Mouse (Mus musculus): Measurements from ENCODE around the gene Mylk3. TPM values are rescaled to one million over a fixed set of nuclear protein-coding genes. Genes with fewer than 3 reads are reported as not detected.

Mylk3 gene
- polyA plus RNA-seq, 2 experiments: 42.1 to 48.7 TPM

DNA sequence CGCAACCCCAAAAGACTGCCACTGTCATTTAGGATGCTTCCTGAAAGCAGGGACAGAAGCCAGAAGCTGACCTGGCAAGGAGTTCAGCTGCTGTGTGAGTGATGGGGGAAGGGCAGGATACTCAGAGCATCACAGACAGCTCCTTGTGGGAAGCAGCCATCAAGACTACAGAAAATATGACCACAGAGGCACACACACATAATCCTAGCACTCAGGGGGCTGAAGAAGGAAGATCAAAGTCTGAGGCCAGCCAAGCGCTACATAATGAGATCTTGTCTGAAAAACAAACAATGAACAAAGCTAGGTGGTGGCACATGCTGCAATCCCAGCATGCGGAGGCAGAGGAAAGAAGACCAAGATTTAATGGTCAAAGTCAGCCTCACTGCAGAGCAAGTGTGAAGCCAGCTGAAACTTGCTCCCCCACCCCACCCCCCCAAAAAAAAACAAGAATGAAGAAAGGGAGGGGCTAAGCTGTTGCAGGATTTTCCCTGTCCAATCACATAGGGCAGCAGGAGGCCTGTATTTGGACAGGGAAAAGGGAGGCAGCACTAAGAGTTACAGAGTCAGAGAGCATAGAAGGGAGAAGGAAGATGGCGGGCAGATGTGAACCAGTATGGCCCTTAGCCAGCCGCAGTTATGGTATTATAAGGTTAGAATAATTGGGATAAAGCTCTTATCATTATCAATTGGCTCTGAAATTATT is 46.1 kb downstream of the Mylk3 start:
- no peak for TF ChIP-seq CTCF (IDR thresholded peaks at IDR 0.05; ENCODE audit: low read depth)
- no peak for TF ChIP-seq EP300 (IDR thresholded peaks at IDR 0.05; ENCODE audit: low read depth)
- no peak overlapping the region for H3K9ac ChIP-seq (replicated peaks)
- no peak overlapping the region for H3K4me2 ChIP-seq (ENCODE audit: low read depth)
- WGBS (ENCODE audit: insufficient replicate concordance): 85% methylated on average over 5 of the region's 5 CpGs
- DNase-seq (ENCODE audit: low read depth in 3 of 3, low spot score in 3 of 3) (no peak), ATAC-seq (ENCODE audit: insufficient read depth) (no peak)
- H3K4me1 ChIP-seq (replicated peaks; ENCODE audit: control insufficient read depth in 2 of 2, insufficient read depth in 2 of 2, low read length in 1 of 2): peaks cover 7 to 14% of the 10 kb centered on the region in 2 experiments
- H3K9me3 ChIP-seq (ENCODE audit: control insufficient read depth, low read length): no peaks in the 10 kb centered on the region
- H3K36me3 ChIP-seq (replicated peaks; ENCODE audit: control insufficient read depth, insufficient read depth, low read depth): peaks cover 20% of the 10 kb centered on the region
- H3K4me3 ChIP-seq (ENCODE audit: insufficient read depth in 1 of 2, low read depth in 2 of 2, low read length in 2 of 2): no peak overlapping the region
- H3K27ac ChIP-seq: no peak overlapping the region
- no peaks in the 10 kb centered on the region for H3K27me3 ChIP-seq (ENCODE audit: control insufficient read depth, insufficient read depth, low read length)

DNA sequence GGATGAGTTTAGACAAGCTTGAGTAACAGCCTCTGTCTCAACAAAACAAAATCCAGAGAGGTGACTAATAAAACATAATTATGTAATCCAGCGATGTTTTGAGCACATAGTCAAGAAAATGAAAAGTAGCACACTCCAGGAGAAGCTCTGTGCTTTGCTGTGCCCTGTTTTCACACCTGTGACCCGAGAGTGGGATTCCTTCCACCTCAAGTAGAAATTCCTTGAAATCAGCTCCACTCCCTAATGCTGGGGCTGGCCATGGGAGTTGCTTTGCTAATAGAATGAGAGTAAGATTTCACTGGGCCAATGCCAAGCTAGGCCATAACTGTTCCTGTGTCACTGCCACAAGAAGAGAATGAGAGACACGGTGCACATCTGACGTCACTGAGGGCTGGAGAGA is 48.5 kb downstream of the Mylk3 start:
- WGBS (ENCODE audit: insufficient replicate concordance): 75% methylated on average over 4 of the region's 4 CpGs
- H3K4me1 ChIP-seq (replicated peaks; ENCODE audit: control insufficient read depth in 2 of 2, insufficient read depth in 2 of 2, low read length in 1 of 2): peaks cover 9 to 17% of the 10 kb centered on the region in 2 experiments
- H3K4me3 ChIP-seq (ENCODE audit: insufficient read depth in 1 of 2, low read depth in 2 of 2, low read length in 2 of 2): no peak overlapping the region
- no peak overlapping the region for H3K9ac ChIP-seq (replicated peaks)
- DNase-seq (ENCODE audit: low read depth in 3 of 3, low spot score in 3 of 3) (no peak), ATAC-seq (ENCODE audit: insufficient read depth) (no peak)
- no peak overlapping the region for H3K4me2 ChIP-seq (ENCODE audit: low read depth)
- H3K27me3 ChIP-seq (ENCODE audit: control insufficient read depth, insufficient read depth, low read length): no peaks in the 10 kb centered on the region
- no peak for TF ChIP-seq CTCF (IDR thresholded peaks at IDR 0.05; ENCODE audit: low read depth)
- TF ChIP-seq EP300 (IDR thresholded peaks at IDR 0.05; ENCODE audit: low read depth): no peak
- no peak overlapping the region for H3K27ac ChIP-seq
- H3K9me3 ChIP-seq (ENCODE audit: control insufficient read depth, low read length): no peaks in the 10 kb centered on the region
- peaks cover 23% of the 10 kb centered on the region for H3K36me3 ChIP-seq (replicated peaks; ENCODE audit: control insufficient read depth, insufficient read depth, low read depth)

- Histone ChIP-seq H3K9ac (replicated peaks) (no peak overlapping the region), H3K36me3 (replicated peaks; ENCODE audit: control insufficient read depth, insufficient read depth, low read depth) (peaks cover 17% of the 10 kb centered on the region), H3K9me3 (ENCODE audit: control insufficient read depth, low read length) (no peaks in the 10 kb centered on the region), H3K4me3 (ENCODE audit: insufficient read depth in 1 of 2, low read depth in 2 of 2, low read length in 2 of 2) (no peak overlapping the region), H3K27me3 (ENCODE audit: control insufficient read depth, insufficient read depth, low read length) (no peaks in the 10 kb centered on the region), H3K4me1 (replicated peaks; ENCODE audit: control insufficient read depth in 2 of 2, insufficient read depth in 2 of 2, low read length in 1 of 2) (peaks cover 9 to 17% of the 10 kb centered on the region in 2 experiments), H3K27ac (no peak overlapping the region), H3K4me2 (ENCODE audit: low read depth) (no peak overlapping the region)
- 74% methylated on average over 6 of the region's 6 CpGs for WGBS (ENCODE audit: insufficient replicate concordance)
- no peak for TF ChIP-seq CTCF (IDR thresholded peaks at IDR 0.05; ENCODE audit: low read depth)
- TF ChIP-seq EP300 (IDR thresholded peaks at IDR 0.05; ENCODE audit: low read depth): no peak
- DNase-seq (ENCODE audit: low read depth in 3 of 3, low spot score in 3 of 3) (peak in 2 of 3 experiments; percentile 28 to 30), ATAC-seq (ENCODE audit: insufficient read depth) (no peak)
Observed at GRCm38 (mm10) chr8:85336211-85336933, 49.8 kb downstream of the Mylk3 start.

DNA sequence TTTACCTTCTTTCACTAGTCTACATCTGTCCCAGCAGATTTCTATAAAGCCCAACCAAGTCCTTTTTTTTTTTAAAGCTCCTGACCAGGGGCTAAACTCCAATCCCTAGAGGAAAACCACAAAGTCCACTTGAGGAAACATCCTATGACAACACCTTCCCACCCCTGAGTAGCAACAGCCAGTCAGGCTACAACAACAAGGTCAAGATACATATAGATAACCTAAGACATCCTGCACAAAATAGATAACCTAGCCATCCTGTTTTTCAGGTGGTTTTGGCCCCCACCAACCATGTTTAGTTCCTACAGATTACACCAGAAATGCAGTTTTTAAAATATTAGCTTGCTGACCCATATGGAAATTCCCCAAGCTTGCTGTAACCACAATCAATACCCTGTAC is 51.0 kb downstream of the Mylk3 start:
- H3K9ac ChIP-seq (replicated peaks): no peak overlapping the region
- peaks cover 12% of the 10 kb centered on the region for H3K36me3 ChIP-seq (replicated peaks; ENCODE audit: control insufficient read depth, insufficient read depth, low read depth)
- ATAC-seq (ENCODE audit: insufficient read depth): peak; percentile 70
- no peaks in the 10 kb centered on the region for H3K27me3 ChIP-seq (ENCODE audit: control insufficient read depth, insufficient read depth, low read length)
- no peak overlapping the region for H3K27ac ChIP-seq
- TF ChIP-seq CTCF (IDR thresholded peaks at IDR 0.05; ENCODE audit: low read depth): no peak
- peak; percentile 72 for TF ChIP-seq EP300 (IDR thresholded peaks at IDR 0.05; ENCODE audit: low read depth)
- H3K9me3 ChIP-seq (ENCODE audit: control insufficient read depth, low read length): no peaks in the 10 kb centered on the region
- no peak overlapping the region for H3K4me3 ChIP-seq (ENCODE audit: insufficient read depth in 1 of 2, low read depth in 2 of 2, low read length in 2 of 2)
- H3K4me2 ChIP-seq (ENCODE audit: low read depth): no peak overlapping the region
- DNase-seq (ENCODE audit: low read depth in 3 of 3, low spot score in 3 of 3): peak; percentile 38 to 50 (median 49)
- H3K4me1 ChIP-seq (replicated peaks; ENCODE audit: control insufficient read depth in 2 of 2, insufficient read depth in 2 of 2, low read length in 1 of 2): peaks cover 9 to 17% of the 10 kb centered on the region in 2 experiments

DNA sequence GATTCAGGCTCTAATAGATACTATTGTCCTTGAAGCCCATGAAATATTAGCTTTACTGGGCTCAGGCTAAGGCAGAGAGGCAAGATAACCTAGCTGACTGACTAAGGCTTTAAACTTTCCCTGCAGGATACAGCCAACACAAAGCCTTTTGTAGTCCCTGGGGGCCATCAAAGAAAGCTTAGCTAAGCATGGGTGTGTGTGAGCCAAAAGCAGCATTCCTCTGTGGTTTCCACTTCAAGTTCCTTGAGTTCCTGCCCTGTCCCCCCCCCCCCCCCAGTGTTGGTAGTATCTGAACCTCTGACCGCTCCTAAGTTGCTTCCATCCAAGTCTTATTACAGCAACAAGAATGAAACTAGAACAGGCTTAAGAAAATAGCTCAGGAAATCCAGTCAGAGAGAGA is 56.6 kb downstream of the Mylk3 start:
- no peak for TF ChIP-seq CTCF (IDR thresholded peaks at IDR 0.05; ENCODE audit: low read depth)
- TF ChIP-seq EP300 (IDR thresholded peaks at IDR 0.05; ENCODE audit: low read depth): no peak
- Histone ChIP-seq H3K9me3 (ENCODE audit: control insufficient read depth, low read length) (no peaks in the 10 kb centered on the region), H3K9ac (replicated peaks) (no peak overlapping the region), H3K27me3 (ENCODE audit: control insufficient read depth, insufficient read depth, low read length) (no peaks in the 10 kb centered on the region), H3K4me2 (ENCODE audit: low read depth) (no peak overlapping the region), H3K36me3 (replicated peaks; ENCODE audit: control insufficient read depth, insufficient read depth, low read depth) (peaks cover 42% of the 10 kb centered on the region), H3K4me1 (replicated peaks; ENCODE audit: control insufficient read depth in 2 of 2, insufficient read depth in 2 of 2, low read length in 1 of 2) (peaks cover 0 to 2% of the 10 kb centered on the region in 2 experiments; a peak in 1 of 4 replicates), H3K4me3 (ENCODE audit: insufficient read depth in 1 of 2, low read depth in 2 of 2, low read length in 2 of 2) (no peak overlapping the region), H3K27ac (no peak overlapping the region)
- DNase-seq (ENCODE audit: low read depth in 3 of 3, low spot score in 3 of 3) (no peak), ATAC-seq (ENCODE audit: insufficient read depth) (no peak)
- WGBS (ENCODE audit: insufficient replicate concordance): 71% methylated on average over 1 of the region's 1 CpGs

All from liver, embryonic 14.5 days (tissue).